Mouse (Mus musculus) stomach, embryonic 16.5 days (tissue): ENCODE data around the gene Il11. TPM values are rescaled to one million over a fixed set of nuclear protein-coding genes. Genes with fewer than 3 reads are reported as not detected.
A peak's percentile ranks its signal among the peaks of the same experiment; 100 is the strongest.

Source experiments
- ATAC-seq: fragments of 200-750 bp; cut with Nextera tagmentation; 2 replicates; pipeline ENCODE4 v1.8.0; 2017; ENCODE audit warnings: moderate number of reproducible peaks, moderate TSS enrichment; ENCODE audit not compliant: insufficient read depth, low FRiP score
- H3K27ac ChIP-seq: fragments of 300-500 bp; sonication (generic); 2 replicates; pipeline ENCODE4 v1.5.1; 2014; ENCODE audit warnings: low read length
- H3K27me3 ChIP-seq: fragments of 300-500 bp; sonication (generic); 2 replicates; pipeline ENCODE4 v1.6.1; 2014; ENCODE audit warnings: low read length, control low read depth, mixed read lengths; ENCODE audit not compliant: control insufficient read depth, insufficient read depth
- H3K36me3 ChIP-seq: fragments of 300-500 bp; sonication (generic); 2 replicates; pipeline ENCODE4 v1.6.1; 2014; ENCODE audit warnings: low read length; ENCODE audit not compliant: control insufficient read depth, insufficient read depth
- H3K4me1 ChIP-seq: fragments of 300-500 bp; sonication (generic); 2 replicates; pipeline ENCODE4 v1.6.1; 2014; ENCODE audit warnings: low read length, control low read depth, mixed read lengths; ENCODE audit not compliant: control insufficient read depth, insufficient read depth
- H3K4me2 ChIP-seq: fragments of 300-500 bp; sonication (generic); 2 replicates; pipeline ENCODE4 v1.6.1; 2014; ENCODE audit warnings: low read depth, low read length, mixed read lengths
- H3K4me3 ChIP-seq: fragments of 300-500 bp; sonication (generic); replicated peaks from 2 replicates; pipeline ENCODE4 v1.5.1; 2014; ENCODE audit warnings: mild to moderate bottlenecking, low read length
- H3K9ac ChIP-seq: fragments of 300-500 bp; sonication (generic); 2 replicates; pipeline ENCODE4 v1.6.1; 2014; ENCODE audit warnings: low read length
- H3K9me3 ChIP-seq: fragments of 300-500 bp; sonication (generic); replicated peaks from 2 replicates; pipeline ENCODE4 v1.6.1; 2016; ENCODE audit warnings: low read length, control low read depth; ENCODE audit not compliant: control insufficient read depth
- WGBS: fragments of 180-500 bp; shearing (Covaris S2); extraction: QIAGEN DNeasy Blood & Tissue Kit; methylation state at CpG from one replicate; pipeline ENCODE4 v1.1.7; 2014; 5-methylcytosine and 5-hydroxymethylcytosine counted together
- polyA plus RNA-seq: library from polyadenylated mRNA; unstranded; fragments of >200 nt; fragmentation: Nextera tagmentation; extraction: Ambion mirVana; gene quantifications from 2 replicates; pipeline ENCODE4 v1.2.1, GENCODE M21; 2015

The Il11 gene
- polyA plus RNA-seq, 1 experiment from 2014 or later = 0.26 TPM

DNA sequence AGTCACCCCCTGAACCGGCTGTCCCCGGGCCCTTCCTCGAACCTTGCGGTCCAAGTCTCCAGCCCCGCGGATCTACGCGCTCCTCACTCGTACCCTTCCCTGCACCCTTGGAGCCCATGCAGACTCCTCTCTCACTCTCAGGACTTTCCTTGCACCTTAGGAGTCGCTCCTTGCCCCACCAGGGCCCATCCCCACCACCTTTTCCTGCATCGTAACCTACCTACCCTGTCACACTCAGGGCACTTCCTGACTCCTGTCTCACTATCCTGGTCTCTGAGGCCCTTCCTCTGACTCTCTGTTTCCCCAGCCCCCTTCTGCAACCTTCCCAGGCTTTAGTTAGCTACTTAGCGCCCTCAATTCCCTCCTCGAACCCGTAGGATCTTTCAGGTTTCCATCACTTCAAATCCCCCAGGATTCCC lies 42.3 kb downstream of the Il11 start:
- H3K4me2 ChIP-seq = peak overlapping the region; percentile 86
- H3K27me3 ChIP-seq = no peaks in the 10 kb centered on the region
- peak overlapping the region; percentile 89 for H3K27ac ChIP-seq
- peaks cover 29% of the 10 kb centered on the region for H3K4me1 ChIP-seq
- H3K9ac ChIP-seq = peak overlapping the region; percentile 90
- H3K4me3 ChIP-seq = peak overlapping the region; percentile 69
- H3K36me3 ChIP-seq = no peaks in the 10 kb centered on the region
- 0% methylated on average over 14 of the region's 14 CpGs for WGBS
- no peaks in the 10 kb centered on the region for H3K9me3 ChIP-seq
- ATAC-seq = peak; percentile 7; the same call in 1 of the 2 replicates

DNA sequence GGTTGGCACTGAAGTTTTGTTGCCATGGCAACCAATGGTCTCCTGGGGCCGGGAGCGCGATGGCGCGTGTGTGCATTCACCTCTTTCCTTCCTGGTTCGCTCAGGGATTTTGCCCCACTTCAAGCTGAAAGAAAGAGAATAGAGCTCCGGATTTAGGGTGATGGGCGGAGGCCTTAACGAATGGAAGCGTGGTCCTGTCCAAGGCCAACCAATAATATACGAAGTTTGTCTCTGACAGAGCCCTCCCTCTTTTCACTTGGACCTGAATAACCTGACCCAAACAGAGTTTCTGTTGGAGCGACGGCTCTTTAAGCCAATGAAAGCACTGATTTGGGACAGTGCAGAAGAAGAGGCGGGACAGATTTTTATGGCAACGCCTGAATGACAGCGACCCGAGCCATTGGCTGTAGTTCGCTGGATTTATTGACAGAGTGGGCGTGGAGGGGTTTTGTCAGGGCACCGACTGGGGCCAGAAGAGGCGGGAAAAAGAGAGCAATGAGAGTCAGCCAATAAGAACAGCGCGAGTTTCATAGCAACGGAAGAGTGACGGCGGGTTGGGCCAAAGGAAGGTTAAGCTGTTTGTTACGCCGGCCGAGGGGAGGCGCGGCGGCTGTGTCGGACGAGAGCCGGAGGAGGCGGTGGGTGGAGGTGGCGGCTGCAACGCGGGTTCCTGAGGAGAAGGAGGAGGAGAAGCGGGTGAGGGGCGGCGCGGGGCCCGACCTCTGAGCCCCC lies 42.9 kb downstream of the Il11 start, which contains the start of gene Kmt5c:
Gene Kmt5c, plus strand, starts transcription at position 572 of the 732 bp plus-strand sequence.
- no peaks in the 10 kb centered on the region for H3K9me3 ChIP-seq
- peak within 1 kb of the TSS; percentile 89 for H3K27ac ChIP-seq
- no peaks in the 10 kb centered on the region for H3K36me3 ChIP-seq
- under 1% methylated on average over 44 of the region's 44 CpGs for WGBS
- peak; percentile 96 for ATAC-seq
- H3K4me1 ChIP-seq = peaks cover 29% of the 10 kb centered on the region
- no peaks in the 10 kb centered on the region for H3K27me3 ChIP-seq
- peak within 1 kb of the TSS; percentile 86 for H3K4me2 ChIP-seq
- peak within 1 kb of the TSS; percentile 69 for H3K4me3 ChIP-seq
- peak within 1 kb of the TSS; percentile 90 for H3K9ac ChIP-seq

DNA sequence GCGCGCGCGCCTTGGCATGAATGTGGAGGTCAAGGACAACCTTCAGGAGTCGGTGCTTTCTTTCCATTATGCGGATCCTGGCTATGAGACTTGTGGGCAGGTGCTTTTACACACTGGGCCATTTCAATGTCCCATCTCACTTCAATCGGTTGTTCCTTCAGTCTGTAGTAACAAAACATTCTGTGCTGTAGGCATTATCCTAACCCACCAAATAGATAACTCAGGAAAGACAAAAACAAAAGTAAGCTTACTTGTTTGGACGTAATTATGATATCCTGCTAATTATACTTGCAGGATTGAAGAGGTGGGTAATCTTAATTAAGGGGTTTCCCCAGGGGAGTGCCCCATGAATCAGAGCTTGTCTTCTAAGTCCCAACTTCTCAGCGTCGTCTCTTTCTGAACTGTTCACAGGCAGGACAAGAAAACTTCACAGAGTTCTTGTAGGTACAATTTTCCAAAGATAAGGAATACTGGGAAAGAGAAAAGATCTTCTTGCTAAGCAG lies 43.6 kb downstream of the Il11 start:
- Histone ChIP-seq H3K4me2 (peak overlapping the region; percentile 55), H3K9me3 (no peaks in the 10 kb centered on the region), H3K4me3 (peak overlapping the region; percentile 46), H3K27me3 (no peaks in the 10 kb centered on the region), H3K36me3 (no peaks in the 10 kb centered on the region), H3K9ac (peak overlapping the region; percentile 50), H3K4me1 (peaks cover 29% of the 10 kb centered on the region), H3K27ac (peak overlapping the region; percentile 66)
- ATAC-seq = no peak
- 45% methylated on average over 10 of the region's 10 CpGs for WGBS

DNA sequence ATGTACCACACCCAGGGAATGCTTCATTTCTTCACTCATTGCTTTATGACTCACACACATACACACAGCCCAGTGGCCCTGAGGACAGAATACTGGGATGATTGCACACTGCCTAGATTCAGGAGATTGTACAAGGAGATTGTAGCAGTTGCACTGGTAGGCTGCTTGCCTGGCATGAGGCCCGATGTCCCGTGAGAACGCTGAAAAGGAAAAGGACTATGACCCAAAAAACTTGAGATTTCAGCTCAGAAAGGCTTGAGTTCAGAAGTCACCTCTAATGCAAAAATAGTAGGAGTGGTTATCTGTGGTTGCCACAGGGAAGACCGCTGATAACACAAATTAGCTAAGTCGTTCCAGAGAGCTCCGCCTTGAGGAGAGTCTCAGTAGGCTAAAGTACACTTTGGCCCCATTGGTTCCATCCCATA lies 49.7 kb downstream of the Il11 start:
- H3K36me3 ChIP-seq = no peaks in the 10 kb centered on the region
- 54% methylated on average over 6 of the region's 6 CpGs for WGBS
- H3K27ac ChIP-seq = no peak overlapping the region
- H3K9me3 ChIP-seq = no peaks in the 10 kb centered on the region
- no peak overlapping the region for H3K4me2 ChIP-seq
- no peak overlapping the region for H3K9ac ChIP-seq
- no peak overlapping the region for H3K4me3 ChIP-seq
- peak; percentile 69 for ATAC-seq
- H3K27me3 ChIP-seq = no peaks in the 10 kb centered on the region
- no peaks in the 10 kb centered on the region for H3K4me1 ChIP-seq

DNA sequence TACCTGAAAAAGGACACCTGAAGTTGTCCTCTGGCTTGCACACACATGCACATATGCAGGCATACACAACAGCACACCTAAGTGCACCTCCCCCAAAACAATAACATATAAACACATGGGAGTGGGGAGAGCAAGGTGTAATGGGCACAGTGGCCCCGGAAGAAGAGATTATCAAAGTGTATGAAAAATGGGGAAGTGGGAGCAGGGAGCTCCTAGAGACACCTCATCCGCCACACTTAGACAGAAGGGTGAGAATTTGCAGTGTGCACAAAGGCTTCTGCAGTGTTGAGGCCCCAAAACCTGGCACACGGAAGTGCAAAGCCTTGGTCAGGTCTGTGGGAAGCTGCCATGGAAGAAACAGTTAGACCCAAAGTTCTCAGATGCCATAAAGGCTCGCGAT lies 51.6 kb downstream of the Il11 start:
- no peak overlapping the region for H3K4me3 ChIP-seq
- no peak overlapping the region for H3K27ac ChIP-seq
- ATAC-seq = no peak
- no peak overlapping the region for H3K4me2 ChIP-seq
- no peaks in the 10 kb centered on the region for H3K27me3 ChIP-seq
- WGBS = 80% methylated on average over 5 of the region's 5 CpGs
- no peak overlapping the region for H3K9ac ChIP-seq
- no peaks in the 10 kb centered on the region for H3K9me3 ChIP-seq
- H3K4me1 ChIP-seq = no peaks in the 10 kb centered on the region
- no peaks in the 10 kb centered on the region for H3K36me3 ChIP-seq

DNA sequence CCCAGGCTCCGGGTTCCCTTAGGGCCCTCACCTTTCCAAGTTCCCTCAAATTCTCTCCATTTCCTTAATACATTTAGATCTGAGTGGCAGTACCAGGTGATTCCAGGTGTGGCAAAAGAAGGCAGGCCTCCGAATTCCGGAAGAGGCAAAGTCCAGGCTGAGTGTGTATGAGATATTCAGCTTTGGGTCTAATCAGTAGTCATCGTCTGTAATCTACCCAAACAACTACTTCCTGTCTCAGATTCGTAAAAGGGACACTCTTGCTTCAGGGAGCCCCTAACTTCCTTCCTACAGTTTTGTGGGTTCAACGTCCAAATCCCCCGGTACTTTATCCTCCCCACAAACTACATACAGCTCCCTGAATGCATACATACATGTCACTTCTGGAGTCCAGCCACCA lies 57.5 kb downstream of the Il11 start, which contains the start of gene Tmem150b:
Gene Tmem150b, minus strand, starts transcription at position 81 of the 400 bp plus-strand sequence.
- Histone ChIP-seq H3K36me3 (no peaks in the 10 kb centered on the region), H3K9ac (peak within 1 kb of the TSS; percentile 59), H3K27ac (peak within 1 kb of the TSS; percentile 62), H3K9me3 (no peaks in the 10 kb centered on the region), H3K4me1 (peaks cover 4% of the 10 kb centered on the region; the same call in 1 of the 2 replicates), H3K27me3 (no peaks in the 10 kb centered on the region), H3K4me2 (peak within 1 kb of the TSS; percentile 68), H3K4me3 (peak within 1 kb of the TSS; percentile 48)
- ATAC-seq = peak; percentile 57; the same call in 1 of the 2 replicates
- WGBS = 55% methylated on average over 7 of the region's 7 CpGs

DNA sequence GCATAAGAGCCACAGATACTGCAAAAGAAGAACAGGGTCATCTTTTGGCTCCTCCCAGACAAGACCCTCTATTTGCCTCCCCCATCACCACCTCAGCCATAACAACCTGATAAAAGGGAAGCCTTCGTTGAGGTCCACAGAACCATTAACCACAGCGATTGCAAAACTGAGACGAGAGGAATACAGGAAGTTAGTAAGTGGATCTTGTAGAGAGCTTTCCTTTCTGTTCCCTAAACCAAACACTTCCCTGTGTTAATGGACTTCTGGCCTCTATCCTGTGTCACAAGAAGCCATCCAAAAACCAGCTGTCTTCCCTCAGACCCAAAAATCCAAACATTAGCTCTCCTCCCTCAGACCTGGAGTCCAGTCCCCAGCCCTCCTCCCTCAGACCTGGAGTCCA lies 58.3 kb downstream of the Il11 start:
- Histone ChIP-seq H3K9ac (0 out of 2 replicates have a peak overlapping the region, but pooled peaks have one; percentile 59), H3K27me3 (no peaks in the 10 kb centered on the region), H3K9me3 (no peaks in the 10 kb centered on the region), H3K4me1 (peaks cover 4% of the 10 kb centered on the region; the same call in 1 of the 2 replicates), H3K36me3 (no peaks in the 10 kb centered on the region), H3K27ac (peak overlapping the region; percentile 62), H3K4me2 (peak overlapping the region; percentile 68; the same call in 1 of the 2 replicates), H3K4me3 (peak overlapping the region; percentile 48; the same call in 1 of the 2 replicates)
- WGBS = 25% methylated on average over 3 of the region's 3 CpGs
- ATAC-seq = peak; percentile 41; the same call in 1 of the 2 replicates

DNA sequence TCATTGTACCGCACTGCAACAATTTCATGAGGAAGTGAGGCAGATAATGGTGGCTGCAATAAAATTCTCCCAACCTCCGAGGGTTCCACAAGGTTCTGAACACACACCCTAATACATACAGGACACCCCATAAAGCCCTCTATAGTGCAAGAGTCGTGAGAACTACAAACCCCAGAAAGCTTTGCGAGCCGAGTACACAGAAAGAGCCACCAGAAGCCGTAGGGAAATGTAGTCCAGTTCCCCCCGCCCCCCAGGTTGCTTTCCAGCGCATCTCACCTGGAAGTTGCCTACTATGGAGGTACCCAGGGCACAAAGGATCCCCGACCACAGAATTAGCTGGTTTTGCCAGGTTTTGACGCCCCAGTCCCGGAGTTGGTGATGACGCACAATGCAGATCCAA lies 59.2 kb downstream of the Il11 start:
- H3K4me3 ChIP-seq = peak overlapping the region; percentile 48
- peak overlapping the region; percentile 59 for H3K9ac ChIP-seq
- no peaks in the 10 kb centered on the region for H3K9me3 ChIP-seq
- WGBS = 36% methylated on average over 12 of the region's 12 CpGs
- peaks cover 4% of the 10 kb centered on the region; the same call in 1 of the 2 replicates for H3K4me1 ChIP-seq
- H3K36me3 ChIP-seq = no peaks in the 10 kb centered on the region
- H3K4me2 ChIP-seq = peak overlapping the region; percentile 68
- no peaks in the 10 kb centered on the region for H3K27me3 ChIP-seq
- no peak for ATAC-seq
- H3K27ac ChIP-seq = peak overlapping the region; percentile 62
